Mouse (Mus musculus): ENCODE measurements around the gene Trpc4ap. TPM values are rescaled to one million over a fixed set of nuclear protein-coding genes. Genes with fewer than 3 reads are reported as not detected.

Trpc4ap gene
- polyA plus RNA-seq, 1 experiment from 2014 or later, result 160 TPM

- WGBS, result 7% methylated on average over 6 of the region's 6 CpGs
- Histone ChIP-seq H3K36me3 (no peaks in the 10 kb centered on the region), H3K27ac (peak overlapping the region; percentile 90), H3K9me3 (no peaks in the 10 kb centered on the region), H3K4me1 (replicated peaks) (peaks cover 18% of the 10 kb centered on the region), H3K4me3 (peak overlapping the region; percentile 66), H3K27me3 (ENCODE audit: insufficient read depth, poor library complexity, severe bottlenecking) (no peaks in the 10 kb centered on the region)
- DNase-seq (ENCODE audit: low spot score), result peak; percentile 11
Measured at GRCm38 (mm10) chr2:155591676-155592075, 100.5 kb downstream of the Trpc4ap start.

- WGBS, result 92% methylated on average over 2 of the region's 2 CpGs
- H3K9me3 ChIP-seq, result no peaks in the 10 kb centered on the region
- H3K4me3 ChIP-seq, result no peak overlapping the region
- H3K27me3 ChIP-seq (ENCODE audit: insufficient read depth, poor library complexity, severe bottlenecking), result no peaks in the 10 kb centered on the region
- H3K4me1 ChIP-seq (replicated peaks), result peaks cover 18% of the 10 kb centered on the region
- no peaks in the 10 kb centered on the region for H3K36me3 ChIP-seq
- no peak overlapping the region for H3K27ac ChIP-seq
- DNase-seq (ENCODE audit: low spot score), result no peak
Measured at GRCm38 (mm10) chr2:155590876-155591275, 101.3 kb downstream of the Trpc4ap start.

- H3K27ac ChIP-seq, result no peak overlapping the region
- no peaks in the 10 kb centered on the region for H3K27me3 ChIP-seq (ENCODE audit: insufficient read depth, poor library complexity, severe bottlenecking)
- DNase-seq (ENCODE audit: low spot score), result no peak
- peaks cover 24% of the 10 kb centered on the region for H3K4me1 ChIP-seq (replicated peaks)
- H3K4me3 ChIP-seq, result no peak overlapping the region
- H3K9me3 ChIP-seq, result no peaks in the 10 kb centered on the region
- whole genome bisulfite sequencing, result 73% methylated on average over 6 of the region's 6 CpGs
- no peaks in the 10 kb centered on the region for H3K36me3 ChIP-seq
Measured at GRCm38 (mm10) chr2:155589521-155589920, 102.7 kb downstream of the Trpc4ap start.

GRCm38 (mm10) chr2:155588136-155588535 lies 104.0 kb downstream of the Trpc4ap start:
- Histone ChIP-seq H3K4me1 (replicated peaks) (peaks cover 22% of the 10 kb centered on the region), H3K9me3 (no peaks in the 10 kb centered on the region), H3K4me3 (no peak overlapping the region), H3K27me3 (ENCODE audit: insufficient read depth, poor library complexity, severe bottlenecking) (no peaks in the 10 kb centered on the region), H3K27ac (no peak overlapping the region), H3K36me3 (no peaks in the 10 kb centered on the region)
- WGBS, result 83% methylated on average over 3 of the region's 3 CpGs
- no peak for DNase-seq (ENCODE audit: low spot score)

- WGBS, result 71% methylated on average over 10 of the region's 10 CpGs
- Histone ChIP-seq H3K36me3 (no peaks in the 10 kb centered on the region), H3K27ac (no peak overlapping the region), H3K9me3 (no peaks in the 10 kb centered on the region), H3K27me3 (ENCODE audit: insufficient read depth, poor library complexity, severe bottlenecking) (no peaks in the 10 kb centered on the region), H3K4me1 (replicated peaks) (peaks cover 5% of the 10 kb centered on the region; the same call in 1 of the 2 replicates), H3K4me3 (no peak overlapping the region)
- DNase-seq (ENCODE audit: low spot score), result no peak
Measured at GRCm38 (mm10) chr2:155585486-155585885, 106.7 kb downstream of the Trpc4ap start.

GRCm38 (mm10) chr2:155585082-155585481 lies 107.1 kb downstream of the Trpc4ap start:
- Histone ChIP-seq H3K4me1 (replicated peaks) (peaks cover 5% of the 10 kb centered on the region; the same call in 1 of the 2 replicates), H3K9me3 (no peaks in the 10 kb centered on the region), H3K27ac (no peak overlapping the region), H3K36me3 (no peaks in the 10 kb centered on the region), H3K27me3 (ENCODE audit: insufficient read depth, poor library complexity, severe bottlenecking) (no peaks in the 10 kb centered on the region), H3K4me3 (no peak overlapping the region)
- DNase-seq (ENCODE audit: low spot score), result no peak
- 84% methylated on average over 9 of the region's 9 CpGs for WGBS

MicroRNAs within 50 kb of the gene (microRNA counts, 519-probe panel; counts per million panel counts)
- microRNA mmu-miR-499, result 1,255 counts per million, percentile 77 among the panel's probes with 10 or more counts

Other genes with a start within 250 kb of the Trpc4ap start
- 19.2 and 22.4 TPM in 2 replicates for gene Ncoa6, start 218.5 kb downstream of the Trpc4ap start, polyA plus RNA-seq (2016; fragmentation: Nextera tagmentation; extraction: Ambion mirVana)
- gene Acss2, start 174.4 kb downstream of the Trpc4ap start, polyA plus RNA-seq (2016; fragmentation: Nextera tagmentation; extraction: Ambion mirVana), result 15.6 and 19.7 TPM in 2 replicates
- gene Ggt7, start 174.1 kb downstream of the Trpc4ap start, polyA plus RNA-seq (2016; fragmentation: Nextera tagmentation; extraction: Ambion mirVana), result 16.6 and 33.1 TPM in 2 replicates
- gene Gss, start 99.6 kb downstream of the Trpc4ap start, polyA plus RNA-seq (2016; fragmentation: Nextera tagmentation; extraction: Ambion mirVana), result 19.9 and 20.6 TPM in 2 replicates
- gene Myh7b, start 81.2 kb downstream of the Trpc4ap start, polyA plus RNA-seq (2016; fragmentation: Nextera tagmentation; extraction: Ambion mirVana), result 0.49 and 0.69 TPM in 2 replicates
- 33.7 and 41.1 TPM in 2 replicates for gene Edem2, start 37.1 kb upstream of the Trpc4ap start, polyA plus RNA-seq (2016; fragmentation: Nextera tagmentation; extraction: Ambion mirVana)
- not detected in 2 replicates for gene Gm17581, start 43.5 kb upstream of the Trpc4ap start, polyA plus RNA-seq (2016; fragmentation: Nextera tagmentation; extraction: Ambion mirVana)
- 1.5 and 1.7 TPM in 2 replicates for gene Procr, start 58.7 kb upstream of the Trpc4ap start, polyA plus RNA-seq (2016; fragmentation: Nextera tagmentation; extraction: Ambion mirVana)
- 1.4 and 2.5 TPM in 2 replicates for gene Mmp24, start 83.0 kb upstream of the Trpc4ap start, polyA plus RNA-seq (2016; fragmentation: Nextera tagmentation; extraction: Ambion mirVana)
- 8.4 and 16.0 TPM in 2 replicates for gene BC029722, start 127.0 kb upstream of the Trpc4ap start, polyA plus RNA-seq (2016; fragmentation: Nextera tagmentation; extraction: Ambion mirVana)
- gene Eif6, start 134.5 kb upstream of the Trpc4ap start, polyA plus RNA-seq (2016; fragmentation: Nextera tagmentation; extraction: Ambion mirVana), result 247 and 261 TPM in 2 replicates
- 0.24 and 0.44 TPM in 2 replicates for gene Fam83c, start 142.5 kb upstream of the Trpc4ap start, polyA plus RNA-seq (2016; fragmentation: Nextera tagmentation; extraction: Ambion mirVana)
- 73.7 and 77.4 TPM in 2 replicates for gene Uqcc1, start 237.9 kb upstream of the Trpc4ap start, polyA plus RNA-seq (2016; fragmentation: Nextera tagmentation; extraction: Ambion mirVana)
- gene Gm15557, start 248.3 kb upstream of the Trpc4ap start, polyA plus RNA-seq (2016; fragmentation: Nextera tagmentation; extraction: Ambion mirVana), result not detected in 2 replicates